Comparison of ENCODE assay signal across 13 mouse cellular contexts in genomic region chr2:106790329-106790701, GRCm38 (mm10).
DNase-seq lines count a peak whose midpoint lies in the region; ATAC-seq and TF ChIP-seq lines count a peak whose summit lies in the region.
"Had no signal": no experiment of that assay in that cellular context is flagged by ENCODE, and none has a peak within 500 bp of the region (broad histone marks: within the 10 kb centered on the region; RNA-seq: fewer than 3 reads in every experiment).

No protein-coding gene starts in this region.

- no peak overlapping the region for H3K4me3 ChIP-seq in lung, embryonic 15.5 days
- H3K4me3 ChIP-seq in lung, adult 2 months (replicated peaks; ENCODE audit: extremely low read depth, low read depth, low read length), result no peak overlapping the region
- no peak overlapping the region for H3K4me3 ChIP-seq in kidney, adult 2 months (ENCODE audit: insufficient read depth, low read depth, low read length)
- H3K4me3 ChIP-seq in stomach, embryonic 15.5 days (replicated peaks), result no peak overlapping the region
- H3K4me3 ChIP-seq: midbrain, embryonic 12.5 days had no signal

- no peaks in the 10 kb centered on the region for H3K9me3 ChIP-seq in lung, embryonic 15.5 days
- no peaks in the 10 kb centered on the region for H3K9me3 ChIP-seq in stomach, embryonic 15.5 days
- H3K9me3 ChIP-seq: midbrain, embryonic 12.5 days had no signal

- H3K27ac ChIP-seq in lung, embryonic 15.5 days, result peak overlapping the region; percentile 65
- H3K27ac ChIP-seq in kidney, adult 2 months (ENCODE audit: insufficient read depth, low read depth, low read length), result no peak overlapping the region
- H3K27ac ChIP-seq in stomach, embryonic 15.5 days, result peak overlapping the region; percentile 64; the same call in 1 of the 2 replicates
- H3K27ac ChIP-seq: midbrain, embryonic 12.5 days had no signal

- DNase-seq in lung, adult 2 months, result no peak
- DNase-seq in kidney, adult 2 months, result peak; percentile 92
- DNase-seq in kidney, postnatal 4 days, result peak; percentile 60 to 72
- DNase-seq in thymus, postnatal 4 days, result no peak
- DNase-seq in adrenal gland, adult 18-20 months (ENCODE audit: low spot score in 2 of 2), result no peak
- DNase-seq: adrenal gland, postnatal 25 days; cerebellum, postnatal 14 days; right cerebral cortex, postnatal 4 days; thymus, adult 2 months had no signal

- no peaks in the 10 kb centered on the region for H3K36me3 ChIP-seq in lung, embryonic 15.5 days
- no peaks in the 10 kb centered on the region for H3K36me3 ChIP-seq in kidney, adult 2 months (ENCODE audit: control insufficient read depth, insufficient read depth, low read length)
- no peaks in the 10 kb centered on the region for H3K36me3 ChIP-seq in stomach, embryonic 15.5 days
- H3K36me3 ChIP-seq: midbrain, embryonic 12.5 days had no signal

- WGBS in lung, embryonic 15.5 days, result 24% methylated on average over 3 of the region's 3 CpGs
- WGBS in lung, adult 2 months, result 50% methylated on average over 3 of the region's 3 CpGs
- WGBS in kidney, adult 2 months, result 13% methylated on average over 3 of the region's 3 CpGs
- WGBS in stomach, embryonic 15.5 days, result 35% methylated on average over 3 of the region's 3 CpGs

- no peak overlapping the region for H3K9ac ChIP-seq in lung, embryonic 15.5 days
- no peak overlapping the region for H3K9ac ChIP-seq in stomach, embryonic 15.5 days
- H3K9ac ChIP-seq: midbrain, embryonic 12.5 days had no signal

- peaks cover 33% of the 10 kb centered on the region for H3K4me1 ChIP-seq in lung, embryonic 15.5 days
- H3K4me1 ChIP-seq in lung, adult 2 months (ENCODE audit: control insufficient read depth, insufficient read depth, low read length), result no peaks in the 10 kb centered on the region
- peaks cover 6% of the 10 kb centered on the region; the same call in 1 of the 2 replicates for H3K4me1 ChIP-seq in kidney, adult 2 months (ENCODE audit: control insufficient read depth, insufficient read depth, low read length)
- H3K4me1 ChIP-seq in stomach, embryonic 15.5 days, result peaks cover 16% of the 10 kb centered on the region; the same call in 1 of the 2 replicates

- H3K27me3 ChIP-seq in lung, embryonic 15.5 days, result no peaks in the 10 kb centered on the region
- H3K27me3 ChIP-seq in kidney, adult 2 months (replicated peaks; ENCODE audit: control insufficient read depth, insufficient read depth, low read length), result no peaks in the 10 kb centered on the region
- H3K27me3 ChIP-seq in stomach, embryonic 15.5 days (replicated peaks), result no peaks in the 10 kb centered on the region
- H3K27me3 ChIP-seq: midbrain, embryonic 12.5 days had no signal

- TF ChIP-seq CTCF in lung, adult 2 months (IDR thresholded peaks at IDR 0.05; ENCODE audit: insufficient read depth, low read length), result no peak
- TF ChIP-seq CTCF in kidney, adult 2 months (conservative IDR thresholded peaks at IDR 0.05; ENCODE audit: insufficient read depth, insufficient read length, low read depth, low read length), result no peak

- peak; percentile 83 for ATAC-seq in lung, embryonic 15.5 days (ENCODE audit: borderline replicate concordance, extremely low read depth, low FRiP score, low TSS enrichment)
- no peak for ATAC-seq in stomach, embryonic 15.5 days (ENCODE audit: insufficient read depth, low FRiP score, low read depth)
- ATAC-seq: hindbrain, embryonic 16.5 days had no signal

- H3K4me2 ChIP-seq in lung, embryonic 15.5 days, result no peak overlapping the region
- no peak overlapping the region for H3K4me2 ChIP-seq in stomach, embryonic 15.5 days
- H3K4me2 ChIP-seq: midbrain, embryonic 12.5 days had no signal

- TF ChIP-seq POLR2A in lung, adult 2 months (IDR thresholded peaks at IDR 0.05; ENCODE audit: borderline replicate concordance, extremely low read depth, low read depth, low read length), result no peak
- no peak for TF ChIP-seq POLR2A in kidney, adult 2 months (IDR thresholded peaks at IDR 0.05; ENCODE audit: low read depth, low read length)

Comparison
In these comparisons a context has a peak if more than half of its experiments do, and no peak if none do; other contexts are left out.
1. DNase-seq: peak in kidney, adult 2 months (single experiment) and kidney, postnatal 4 days (2 of 2); none in lung, adult 2 months (single experiment), thymus, postnatal 4 days (single experiment) and adrenal gland, adult 18-20 months (0 of 2).